Mouse (Mus musculus) spleen, adult 2 months (tissue): ENCODE results near the gene Klhdc8b. TPM values are rescaled to one million over a fixed set of nuclear protein-coding genes. Genes with fewer than 3 reads are reported as not detected.
A peak's percentile ranks its signal among the peaks of the same experiment; 100 is the strongest.

ENCODE experiments used
- DNase-seq, 2 experiments: peaks; one replicate each; pipeline versions ENCODE4 v3.0.0 to v3.0.0-alpha.2; 2012 to 2021; ENCODE audit warnings: low spot score in 2 of 2, low read depth in 1 of 2
- H3K27ac ChIP-seq: fragments of 200-500 bp; 2 replicates; pipeline ENCODE4 v1.5.1; 2012; ENCODE audit warnings: low read length, inconsistent platforms; ENCODE audit not compliant: insufficient read depth
- H3K27me3 ChIP-seq: fragments of 200-500 bp; 2 replicates; pipeline ENCODE4 v1.6.1; 2012; ENCODE audit warnings: mild to moderate bottlenecking, moderate library complexity, low read length, inconsistent platforms; ENCODE audit not compliant: control insufficient read depth, insufficient read depth
- H3K36me3 ChIP-seq: fragments of 200-500 bp; 2 replicates; pipeline ENCODE4 v1.6.1; 2012; ENCODE audit warnings: mild to moderate bottlenecking, low read length, inconsistent platforms; ENCODE audit not compliant: control insufficient read depth, insufficient read depth
- H3K4me1 ChIP-seq: fragments of 200-500 bp; 2 replicates; pipeline ENCODE4 v1.6.1; 2011; ENCODE audit warnings: inconsistent platforms; ENCODE audit not compliant: control insufficient read depth, insufficient read depth, insufficient read length
- H3K4me3 ChIP-seq: fragments of 200-500 bp; 2 replicates; pipeline ENCODE4 v1.5.1; 2011; ENCODE audit warnings: mild to moderate bottlenecking, inconsistent platforms; ENCODE audit not compliant: insufficient read depth, insufficient read length; ENCODE audit errors: extremely low read depth
- CTCF ChIP-seq: fragments of 200-500 bp; IDR thresholded peaks from 2 replicates; pipeline ENCODE4 v1.5.1; 2011; ENCODE audit warnings: mild to moderate bottlenecking, inconsistent platforms; ENCODE audit not compliant: insufficient read depth, insufficient read length, insufficient replicate concordance; ENCODE audit errors: extremely low read depth
- POLR2A ChIP-seq: fragments of 200-500 bp; IDR thresholded peaks from 2 replicates; pipeline ENCODE4 v1.6.1; 2011; ENCODE audit warnings: low read depth, low read length, inconsistent platforms
- WGBS: fragments of 180-500 bp; shearing (Covaris S2); methylation state at CpG from one replicate; pipeline ENCODE4 v1.1.7; 2018; 5-methylcytosine and 5-hydroxymethylcytosine counted together
- polyA plus RNA-seq: library from polyadenylated mRNA; depleted of rRNA; stranded (reverse); fragments of >200 nt; gene quantifications from 2 replicates; pipeline ENCODE4 v1.2.3, GENCODE M21; 2012

The Klhdc8b gene
- polyA plus RNA-seq, 1 experiment = 22.2 TPM

DNA sequence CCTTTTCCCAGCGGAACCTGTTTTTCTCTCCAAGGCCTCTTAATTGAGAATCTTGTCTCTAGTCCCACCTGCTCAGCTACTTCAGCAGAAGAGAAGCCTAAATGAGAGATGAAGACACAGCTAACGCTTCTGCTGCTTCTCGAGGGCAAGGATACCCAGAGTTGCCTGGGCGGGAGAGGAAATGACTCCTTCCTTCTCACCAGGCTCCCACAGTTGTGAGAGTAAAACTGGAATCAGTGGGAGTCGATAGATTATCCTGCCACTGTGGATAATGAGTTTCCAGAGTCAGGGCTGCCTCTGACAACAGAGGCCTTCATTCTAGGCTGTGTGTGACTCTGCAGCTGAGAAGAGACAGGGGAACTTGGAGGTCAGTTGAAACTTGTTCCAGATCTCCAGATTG, 20.9 kb downstream of the Klhdc8b start:
- H3K27me3 ChIP-seq = no peaks in the 10 kb centered on the region
- H3K4me3 ChIP-seq = no peak overlapping the region
- DNase-seq = no peak
- 79% methylated on average over 5 of the region's 5 CpGs for WGBS
- no peaks in the 10 kb centered on the region for H3K36me3 ChIP-seq
- TF ChIP-seq POLR2A (no peak), CTCF (no peak)
- H3K4me1 ChIP-seq = peaks cover 11% of the 10 kb centered on the region; the same call in 1 of the 2 replicates
- H3K27ac ChIP-seq = no peak overlapping the region

DNA sequence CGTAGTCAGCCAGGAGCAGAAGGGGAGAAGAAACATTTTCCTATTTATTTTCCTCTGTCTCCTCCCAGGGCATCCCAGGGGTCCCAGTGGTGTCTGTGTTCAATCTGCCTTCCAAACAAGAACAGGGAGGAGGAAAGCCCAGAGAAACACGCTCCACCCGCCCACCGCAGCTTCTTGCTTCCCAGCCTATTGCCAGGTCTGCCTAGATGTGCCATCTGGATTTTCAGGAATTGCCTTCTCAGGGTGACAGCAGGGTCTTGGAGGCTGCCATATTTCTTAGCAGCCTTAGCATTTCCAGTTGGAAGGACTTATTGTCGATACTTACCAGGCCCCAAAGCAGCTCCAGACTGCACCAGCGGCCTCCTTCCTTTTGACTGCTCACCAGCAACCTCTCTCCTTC, 22.2 kb downstream of the Klhdc8b start:
- no peak for TF ChIP-seq POLR2A
- TF ChIP-seq CTCF = no peak
- Histone ChIP-seq H3K4me1 (peaks cover 4% of the 10 kb centered on the region; the same call in 1 of the 2 replicates), H3K36me3 (no peaks in the 10 kb centered on the region), H3K27me3 (no peaks in the 10 kb centered on the region), H3K27ac (no peak overlapping the region), H3K4me3 (no peak overlapping the region)
- WGBS = 88% methylated on average over 6 of the region's 6 CpGs
- DNase-seq = no peak

DNA sequence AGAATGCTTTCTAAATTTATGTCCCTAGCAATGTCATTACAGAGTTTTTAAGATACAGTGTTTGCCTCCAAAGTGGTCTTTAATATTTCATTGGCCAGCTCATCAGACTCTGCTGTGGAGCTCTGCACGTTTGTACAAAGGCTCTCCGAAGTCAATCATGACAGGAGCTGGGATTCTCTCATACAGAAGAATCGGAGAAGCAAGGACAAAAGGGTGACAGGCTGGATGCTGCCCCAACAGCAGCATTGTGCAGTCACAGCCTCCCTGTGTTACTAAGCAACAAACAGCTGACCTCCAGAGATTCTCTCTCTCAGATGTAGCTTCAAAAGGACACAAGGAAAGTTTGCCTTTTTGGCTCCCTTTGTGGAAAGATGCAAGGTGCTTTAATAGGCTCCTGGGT, 25.2 kb downstream of the Klhdc8b start, which contains the start of gene BC048562:
Gene BC048562, plus strand, starts transcription at position 301 of the 400 bp plus-strand sequence.
- Histone ChIP-seq H3K27ac (no peak within 1 kb of the TSS), H3K4me1 (no peaks in the 10 kb centered on the region), H3K36me3 (no peaks in the 10 kb centered on the region), H3K27me3 (no peaks in the 10 kb centered on the region), H3K4me3 (no peak within 1 kb of the TSS)
- 88% methylated on average over 3 of the region's 3 CpGs for WGBS
- DNase-seq = no peak
- no peak for TF ChIP-seq POLR2A
- no peak for TF ChIP-seq CTCF

DNA sequence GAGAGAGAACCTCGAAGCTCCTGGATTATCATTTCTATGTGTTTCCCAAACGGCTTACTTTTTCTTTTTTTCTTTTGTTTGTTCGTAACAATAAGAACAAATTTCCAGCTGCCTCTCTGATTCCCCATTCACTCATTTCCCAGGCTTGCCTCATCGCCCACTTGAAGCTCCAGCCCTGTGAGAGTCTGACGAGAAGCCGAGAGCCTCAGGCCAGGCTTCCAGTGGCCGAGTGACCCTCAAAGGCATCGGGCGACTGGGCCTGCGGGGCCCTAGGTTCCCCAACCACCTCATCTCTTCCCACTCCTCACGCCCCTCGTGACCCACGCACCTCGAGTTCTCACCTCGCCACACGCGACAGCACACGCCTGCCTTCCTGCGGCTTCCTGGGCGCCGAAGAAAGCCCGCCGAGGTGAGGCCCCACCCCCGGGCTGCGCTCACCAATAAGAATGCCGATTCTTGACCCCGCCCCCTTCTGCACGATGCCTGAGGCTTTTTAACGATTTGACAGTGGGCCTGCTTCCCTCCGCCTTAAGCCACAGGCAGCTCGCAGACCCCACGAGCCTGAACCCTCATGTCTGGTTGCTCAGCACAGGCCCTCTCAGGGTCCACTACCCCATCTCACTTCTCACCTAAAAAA, 29.8 kb downstream of the Klhdc8b start:
- TF ChIP-seq POLR2A (no peak), CTCF (no peak)
- Histone ChIP-seq H3K27me3 (no peaks in the 10 kb centered on the region), H3K36me3 (no peaks in the 10 kb centered on the region), H3K27ac (no peak overlapping the region), H3K4me3 (no peak overlapping the region), H3K4me1 (no peaks in the 10 kb centered on the region)
- no peak for DNase-seq
- WGBS = 66% methylated on average over 32 of the region's 32 CpGs

DNA sequence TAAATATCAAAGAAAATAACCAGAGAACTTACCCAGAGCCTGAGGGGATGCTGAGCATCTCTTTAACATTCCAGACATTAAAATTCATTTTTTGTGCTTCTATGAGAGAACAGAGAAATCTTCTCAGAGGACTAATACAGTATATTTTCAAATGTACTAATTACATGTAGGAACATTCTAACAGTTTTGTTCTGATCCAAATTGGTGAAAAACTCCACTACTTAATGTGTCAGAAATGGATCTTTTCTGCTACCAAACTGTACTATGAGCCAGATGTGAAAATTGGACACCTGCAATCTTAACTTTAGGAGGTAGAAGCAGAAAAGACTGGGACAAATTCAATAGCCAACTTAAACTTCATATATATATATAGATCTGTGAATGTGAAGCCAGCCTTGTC, 33.0 kb downstream of the Klhdc8b start, which contains the start of gene Ccdc36:
Gene Ccdc36, minus strand, starts transcription at position 101 of the 400 bp plus-strand sequence.
- no peaks in the 10 kb centered on the region for H3K4me1 ChIP-seq
- no peaks in the 10 kb centered on the region for H3K27me3 ChIP-seq
- no peak within 1 kb of the TSS for H3K27ac ChIP-seq
- H3K36me3 ChIP-seq = no peaks in the 10 kb centered on the region
- DNase-seq = no peak
- no peak within 1 kb of the TSS for H3K4me3 ChIP-seq
- no peak for TF ChIP-seq POLR2A
- TF ChIP-seq CTCF = no peak

DNA sequence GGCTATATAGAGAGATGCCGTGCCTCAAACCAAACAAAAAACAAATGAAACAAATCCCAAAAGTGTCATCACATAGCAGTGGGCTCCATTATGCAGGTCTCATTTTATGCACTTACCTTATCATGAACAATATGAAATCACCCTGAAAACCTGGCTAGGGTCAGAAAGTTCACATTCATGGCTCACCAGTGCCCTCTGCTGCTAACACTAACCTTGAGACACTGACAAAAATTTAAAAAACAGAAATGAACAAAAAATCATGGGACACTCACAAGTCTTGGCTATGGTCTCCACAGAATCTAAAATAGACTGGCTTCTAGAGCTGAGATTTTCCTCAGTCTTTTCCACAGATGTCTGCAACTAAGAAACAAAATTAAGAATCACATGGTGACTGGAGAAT, 49.2 kb downstream of the Klhdc8b start:
- Histone ChIP-seq H3K27me3 (no peaks in the 10 kb centered on the region), H3K27ac (no peak overlapping the region), H3K4me1 (no peaks in the 10 kb centered on the region), H3K4me3 (no peak overlapping the region), H3K36me3 (no peaks in the 10 kb centered on the region)
- WGBS = 81% methylated on average over 1 of the region's 1 CpGs
- TF ChIP-seq CTCF (no peak), POLR2A (no peak)
- peak in 1 of 2 experiments; percentile 5 for DNase-seq

DNA sequence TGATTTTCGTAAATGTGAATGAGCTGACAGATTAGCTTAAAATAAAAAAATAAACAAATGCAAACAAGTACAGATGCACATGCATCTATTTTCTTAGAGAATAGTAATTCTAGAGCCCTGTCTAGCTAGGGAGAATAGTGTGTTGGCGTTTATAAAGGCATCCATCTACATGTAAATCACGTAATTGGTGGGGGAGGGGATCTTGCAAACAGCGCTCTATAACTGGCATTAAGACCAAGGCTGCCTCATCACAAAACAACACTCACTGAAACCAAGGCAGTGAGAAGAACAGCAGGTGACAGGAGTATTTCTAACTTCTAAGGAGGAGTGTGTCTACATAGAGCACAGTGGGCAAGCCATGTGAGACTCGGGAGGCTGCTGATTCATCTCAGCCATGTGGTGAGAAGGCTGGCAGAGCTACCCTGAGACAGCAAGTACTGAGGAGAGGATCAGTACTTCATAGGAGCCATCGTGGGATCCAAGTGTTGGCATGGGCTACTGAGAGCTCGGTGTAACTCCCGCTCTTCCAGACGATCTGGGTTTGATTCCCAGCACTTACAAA, 49.9 kb downstream of the Klhdc8b start:
- H3K36me3 ChIP-seq = no peaks in the 10 kb centered on the region

More for the DNA sequence above, 49.9 kb downstream of the Klhdc8b start:
- Histone ChIP-seq H3K4me1 (no peaks in the 10 kb centered on the region), H3K27me3 (no peaks in the 10 kb centered on the region), H3K27ac (no peak overlapping the region), H3K4me3 (no peak overlapping the region)
- no peak for DNase-seq
- TF ChIP-seq CTCF = no peak
- no peak for TF ChIP-seq POLR2A
- WGBS = 88% methylated on average over 9 of the region's 9 CpGs
